ENCODE assay signal across 21 mouse cellular contexts in the genomic region with DNA sequence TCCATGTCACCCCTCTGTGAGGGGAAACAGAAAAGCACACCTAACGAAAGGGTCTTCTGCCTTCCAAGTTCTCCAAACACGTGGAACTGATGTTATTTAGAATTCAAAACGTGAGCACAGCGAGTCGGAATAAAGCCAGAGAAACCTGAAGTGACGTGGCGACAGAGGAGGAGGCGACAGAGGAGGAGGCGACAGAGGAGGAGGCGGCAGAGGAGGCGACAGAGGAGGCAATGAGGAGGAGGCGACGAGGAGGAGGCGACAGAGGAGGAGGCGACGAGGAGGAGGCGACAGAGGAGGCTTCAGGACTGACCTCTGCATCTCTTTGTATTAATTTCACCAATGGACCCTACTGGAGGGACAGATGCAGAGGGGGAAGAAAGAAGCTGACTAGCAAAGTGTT. TPM values are rescaled to one million over a fixed set of nuclear protein-coding genes. Genes with fewer than 3 reads are reported as not detected.
DNase-seq lines count a peak whose midpoint lies in the region; ATAC-seq and TF ChIP-seq lines count a peak whose summit lies in the region.
"Had no signal": no experiment of that assay in that cellular context is flagged by ENCODE, and none has a peak within 500 bp of the region (broad histone marks: within the 10 kb centered on the region; RNA-seq: fewer than 3 reads in every experiment).

No protein-coding gene starts in this region.

- peaks cover 3% of the 10 kb centered on the region; the same call in 1 of the 2 replicates for H3K36me3 ChIP-seq in kidney, postnatal 0 days (ENCODE audit: insufficient read depth, low read length)
- H3K36me3 ChIP-seq in lung, embryonic 16.5 days (ENCODE audit: control insufficient read depth, insufficient read depth, low read length), result no peaks in the 10 kb centered on the region
- H3K36me3 ChIP-seq: forebrain, embryonic 15.5 days; heart, embryonic 15.5 days had no signal

- no peak overlapping the region for H3K27ac ChIP-seq in kidney, postnatal 0 days
- H3K27ac ChIP-seq in lung, embryonic 16.5 days (ENCODE audit: low read length), result no peak overlapping the region
- H3K27ac ChIP-seq: embryonic facial prominence, embryonic 15.5 days; forebrain, embryonic 15.5 days; heart, adult 2 months; heart, embryonic 15.5 days; hindbrain, embryonic 10.5 days had no signal

- 31% methylated on average over 17 of the region's 17 CpGs for WGBS in kidney, postnatal 0 days
- 57% methylated on average over 17 of the region's 17 CpGs for WGBS in lung, embryonic 16.5 days

- ATAC-seq in kidney, postnatal 0 days (replicated peaks; ENCODE audit: low FRiP score, low read depth), result no peak
- 0 out of 2 replicates have a peak, but pooled peaks have one; percentile 41 for ATAC-seq in lung, embryonic 16.5 days (ENCODE audit: low read depth)
- ATAC-seq: forebrain, embryonic 15.5 days had no signal

- peak overlapping the region; percentile 27 for H3K4me2 ChIP-seq in kidney, postnatal 0 days (ENCODE audit: low read length)
- no peak overlapping the region for H3K4me2 ChIP-seq in lung, embryonic 16.5 days (ENCODE audit: low read depth, low read length)
- H3K4me2 ChIP-seq: embryonic facial prominence, embryonic 15.5 days; forebrain, embryonic 15.5 days; heart, embryonic 11.5 days; heart, embryonic 15.5 days had no signal

- H3K9me3 ChIP-seq in kidney, postnatal 0 days (replicated peaks; ENCODE audit: low read length), result no peaks in the 10 kb centered on the region
- no peaks in the 10 kb centered on the region for H3K9me3 ChIP-seq in lung, embryonic 16.5 days (ENCODE audit: control insufficient read depth, low read length)
- H3K9me3 ChIP-seq: embryonic facial prominence, embryonic 15.5 days; forebrain, embryonic 15.5 days; heart, embryonic 15.5 days; hindbrain, embryonic 10.5 days had no signal

- no peak overlapping the region for H3K4me3 ChIP-seq in kidney, postnatal 0 days (replicated peaks; ENCODE audit: low read depth, low read length)
- no peak overlapping the region for H3K4me3 ChIP-seq in lung, embryonic 16.5 days (ENCODE audit: low read length)
- H3K4me3 ChIP-seq: embryonic facial prominence, embryonic 15.5 days; erythroblast, embryonic 14.5 days; forebrain, embryonic 15.5 days; heart, adult 2 months; heart, embryonic 15.5 days; hindbrain, embryonic 10.5 days had no signal

- H3K4me1 ChIP-seq in kidney, postnatal 0 days (replicated peaks; ENCODE audit: insufficient read depth, low read length), result no peaks in the 10 kb centered on the region
- H3K4me1 ChIP-seq in lung, embryonic 16.5 days (replicated peaks; ENCODE audit: control insufficient read depth, insufficient read depth, low read length), result no peaks in the 10 kb centered on the region
- H3K4me1 ChIP-seq: embryonic facial prominence, embryonic 15.5 days; heart, embryonic 15.5 days had no signal

- no peaks in the 10 kb centered on the region for H3K27me3 ChIP-seq in kidney, postnatal 0 days (ENCODE audit: insufficient read depth, low read length)
- H3K27me3 ChIP-seq in lung, embryonic 16.5 days (ENCODE audit: control insufficient read depth, insufficient read depth, low read depth, low read length), result no peaks in the 10 kb centered on the region
- H3K27me3 ChIP-seq: embryonic facial prominence, embryonic 15.5 days; forebrain, embryonic 15.5 days; heart, embryonic 15.5 days had no signal

- intact Hi-C loops in heart, postnatal 10 days (cut with DNase I), result no loop called here

- peak; percentile 74 for DNase-seq in heart, adult 11 months
- no peak for DNase-seq in heart, postnatal 10 days
- peak; percentile 45 for DNase-seq in kidney, postnatal 0 days (ENCODE audit: low spot score)
- DNase-seq in kidney, postnatal 25 days, result no peak
- no peak for DNase-seq in lung, postnatal 25 days (ENCODE audit: low spot score)
- peak; percentile 42 for DNase-seq in testis, postnatal 14 days (ENCODE audit: low spot score)
- DNase-seq: adrenal gland, postnatal 10 days; cerebellum, adult 11 months; cerebellum, adult 8-10 months; cerebellum, postnatal 14 days; embryo, embryonic 11 days; gastrocnemius, postnatal 10 days; heart, adult 2 months had no signal

- no peak for TF ChIP-seq CTCF in kidney, postnatal 0 days (IDR thresholded peaks at IDR 0.05; ENCODE audit: low read depth)

- H3K9ac ChIP-seq in kidney, postnatal 0 days (ENCODE audit: low read depth, low read length), result no peak overlapping the region
- H3K9ac ChIP-seq in lung, embryonic 16.5 days (ENCODE audit: low read length), result no peak overlapping the region
- H3K9ac ChIP-seq: embryonic facial prominence, embryonic 15.5 days; forebrain, embryonic 15.5 days; heart, embryonic 15.5 days had no signal

RNA-seq across cellular contexts. Expression of a gene that starts 24.4 kb away (rescaled TPM):
- total RNA-seq in heart, postnatal 10 days (2021), result 10 to 100 TPM; 22.2 to 29.6 TPM
- 30.5 and 37.9 TPM in 2 replicates for polyA plus RNA-seq in kidney, postnatal 0 days (2015; fragmentation: Nextera tagmentation; extraction: Ambion mirVana)
- 38.7 and 38.9 TPM in 2 replicates for polyA plus RNA-seq in lung, embryonic 16.5 days (2015; fragmentation: Nextera tagmentation; extraction: Ambion mirVana)

RNA-seq across cellular contexts. Expression of a gene that starts 28.7 kb away (rescaled TPM):
- total RNA-seq in heart, postnatal 10 days (2021), result under 1 TPM in 1 of 2 experiments, not detected in 1; 0.12 TPM
- polyA plus RNA-seq in kidney, postnatal 0 days (2015; fragmentation: Nextera tagmentation; extraction: Ambion mirVana), result 0.11 and 0.27 TPM in 2 replicates
- polyA plus RNA-seq in lung, embryonic 16.5 days (2015; fragmentation: Nextera tagmentation; extraction: Ambion mirVana), result 0.15 and 0.41 TPM in 2 replicates
- total RNA-seq: heart, adult 2 months; heart, postnatal 25 days had no signal
- polyA plus RNA-seq: embryonic facial prominence, embryonic 15.5 days; erythroblast, embryonic 14.5 days; heart, adult 2 months had no signal

Comparison
In these comparisons a context has a peak if more than half of its experiments do, and no peak if none do; other contexts are left out.
1. DNase-seq: peak in heart, adult 11 months (single experiment), kidney, postnatal 0 days (single experiment) and testis, postnatal 14 days (single experiment); none in heart, postnatal 10 days (0 of 2), kidney, postnatal 25 days (0 of 2) and lung, postnatal 25 days (single experiment).